Mouse (Mus musculus): ENCODE measurements around the gene Ppa1.

DNA sequence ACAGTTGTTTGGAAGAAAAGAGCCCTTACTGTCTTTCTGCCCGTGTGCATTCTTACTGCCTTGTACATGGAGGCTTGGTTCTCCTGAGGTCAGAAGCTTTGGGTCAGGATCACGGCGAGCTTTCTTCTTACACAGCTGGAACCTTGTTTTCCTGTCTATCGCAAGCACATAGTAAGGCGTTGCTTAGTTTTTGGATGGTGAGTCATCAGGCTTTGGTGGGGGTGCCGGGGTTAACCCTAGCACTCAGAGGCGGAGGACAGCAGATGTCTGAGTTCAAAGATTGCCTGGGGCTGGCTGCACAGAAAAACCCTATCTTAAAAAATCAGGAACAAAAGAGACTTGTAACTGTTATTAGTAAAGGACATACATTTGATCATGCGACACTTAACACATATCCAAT is 13.5 kb downstream of the Ppa1 start:
- TF ChIP-seq POLR2A (IDR thresholded peaks at IDR 0.05; ENCODE audit: low read depth, low read length) = no peak
- TF ChIP-seq CTCF (conservative IDR thresholded peaks at IDR 0.05 in 1 of 2, IDR thresholded peaks at IDR 0.05 in 1 of 2; ENCODE audit: low read depth in 2 of 2, low read length in 2 of 2) = no peak
- no peak for TF ChIP-seq EP300 (IDR thresholded peaks at IDR 0.05; ENCODE audit: low read length)
- no peak for TF ChIP-seq MAZ (IDR thresholded peaks at IDR 0.05; ENCODE audit: low read depth, low read length)
- no peak for TF ChIP-seq MYC (IDR thresholded peaks at IDR 0.05; ENCODE audit: low read depth, low read length)
- TF ChIP-seq HCFC1 (IDR thresholded peaks at IDR 0.05; ENCODE audit: low read depth, low read length) = no peak
- no peak for TF ChIP-seq CHD2 (IDR thresholded peaks at IDR 0.05; ENCODE audit: low read length)

All from CH12.LX (cell line).